Mouse (Mus musculus) C2C12 (cell line): ENCODE measurements at regions not wholly inside any gene's neighbourhood (a gene's known extent, or its start where the extent isn't known, plus 50 kb on each side); places are given as distances from the start of the nearest gene placed in this dataset.

Experiments used
- H3K27me3 ChIP-seq: one replicate; pipeline ENCODE4 v1.6.1; 2011; ENCODE audit not compliant: control insufficient read depth, insufficient read depth, insufficient read length
- H3K36me3 ChIP-seq: one replicate; pipeline ENCODE4 v1.6.1; 2011; ENCODE audit not compliant: control insufficient read depth, insufficient read depth
- H3K4me3 ChIP-seq: one replicate; pipeline ENCODE4 v1.5.1; 2011; ENCODE audit warnings: mild to moderate bottlenecking, control low read depth; ENCODE audit not compliant: poor library complexity, insufficient read depth, severe bottlenecking
- H3K79me2 ChIP-seq: one replicate; pipeline ENCODE4 v1.6.1; 2011; ENCODE audit not compliant: control insufficient read depth, insufficient read depth
- H3K79me3 ChIP-seq: one replicate; pipeline ENCODE4 v1.6.1; 2011; ENCODE audit warnings: low read depth, control low read depth
- H3ac ChIP-seq: one replicate; pipeline ENCODE3; 2011; ENCODE audit warnings: low read depth; ENCODE audit not compliant: control insufficient read depth, insufficient read length
- CEBPB ChIP-seq: IDR thresholded peaks from one replicate; pipeline ENCODE4 v1.6.1; 2011; ENCODE audit warnings: low read depth, mild to moderate bottlenecking, control low read depth, moderate library complexity
- CTCF ChIP-seq: IDR thresholded peaks from one replicate; pipeline ENCODE4 v1.5.1; 2011; ENCODE audit not compliant: control insufficient read depth, insufficient read depth, insufficient read length
- FOSL1 ChIP-seq: IDR thresholded peaks from one replicate; pipeline ENCODE4 v1.8.0; 2011; ENCODE audit warnings: mild to moderate bottlenecking, low read length; ENCODE audit not compliant: poor library complexity, insufficient read depth, severe bottlenecking
- MAX ChIP-seq: IDR thresholded peaks from one replicate; pipeline ENCODE4 v1.6.1; 2011; ENCODE audit warnings: mild to moderate bottlenecking, control low read depth
- MYOD1 ChIP-seq: IDR thresholded peaks from one replicate; pipeline ENCODE4 v1.6.1; 2011; ENCODE audit warnings: low read depth; ENCODE audit not compliant: control insufficient read depth, insufficient read length
- MYOG ChIP-seq: IDR thresholded peaks from one replicate; pipeline ENCODE4 v1.6.1; 2011; ENCODE audit not compliant: control insufficient read depth, insufficient read length; ENCODE audit errors: extremely low read depth
- USF1 ChIP-seq: IDR thresholded peaks from one replicate; pipeline ENCODE4 v1.6.1; 2011; ENCODE audit warnings: low read depth, mild to moderate bottlenecking, control low read depth, moderate library complexity

DNA sequence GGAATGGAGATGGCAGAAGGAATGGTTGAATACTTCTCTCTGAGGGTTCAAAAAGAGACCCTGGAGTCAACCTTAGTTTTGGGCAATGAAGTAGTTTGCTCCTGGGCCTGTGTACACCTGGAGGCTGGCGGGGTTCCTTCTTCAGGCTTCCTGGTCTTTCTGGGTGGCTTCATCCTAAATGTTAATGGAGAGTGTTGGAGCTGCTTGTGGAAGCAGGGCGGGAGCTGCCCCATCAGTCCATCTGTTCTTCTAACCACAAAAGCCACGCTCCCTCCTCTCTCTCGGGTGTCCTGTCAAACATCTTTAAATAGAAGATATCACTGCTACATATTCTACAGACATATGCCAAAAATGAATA is 244.7 kb upstream of the Fat1 start:
- no peak for TF ChIP-seq MYOD1
- TF ChIP-seq USF1, result no peak
- no peak for TF ChIP-seq FOSL1
- no peak for TF ChIP-seq MYOG
- no peak for TF ChIP-seq CEBPB
- Histone ChIP-seq H3K27me3 (no peaks in the 10 kb centered on the region), H3ac (no peak overlapping the region), H3K36me3 (no peaks in the 10 kb centered on the region), H3K79me2 (no peaks in the 10 kb centered on the region), H3K4me3 (no peak overlapping the region), H3K79me3 (no peaks in the 10 kb centered on the region)

DNA sequence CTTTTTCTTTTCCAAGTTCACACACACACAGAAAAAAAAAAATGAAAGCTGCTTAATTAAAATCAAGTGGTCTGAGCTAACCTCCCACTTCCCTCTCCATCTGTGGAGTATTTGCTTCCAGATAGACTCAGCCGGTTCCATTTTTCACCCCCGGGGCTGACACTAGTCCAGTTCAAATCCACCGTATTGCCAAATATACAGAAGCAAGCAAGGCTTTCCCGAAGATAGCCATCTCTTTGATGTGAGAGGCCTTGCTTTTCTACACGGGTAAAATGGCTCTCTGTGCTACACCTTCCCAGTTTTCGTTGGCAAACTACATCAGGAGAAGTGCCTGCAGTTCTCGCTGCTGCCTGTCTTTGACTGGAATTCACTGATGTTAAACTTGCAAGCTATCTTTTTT is 244.1 kb upstream of the Fat1 start:
- Histone ChIP-seq H3K27me3 (no peaks in the 10 kb centered on the region), H3K79me3 (no peaks in the 10 kb centered on the region), H3K79me2 (no peaks in the 10 kb centered on the region), H3ac (no peak overlapping the region), H3K36me3 (no peaks in the 10 kb centered on the region), H3K4me3 (no peak overlapping the region)
- no peak for TF ChIP-seq USF1
- TF ChIP-seq MAX, result no peak
- no peak for TF ChIP-seq FOSL1
- no peak for TF ChIP-seq MYOD1
- no peak for TF ChIP-seq CTCF
- no peak for TF ChIP-seq CEBPB
- no peak for TF ChIP-seq MYOG

DNA sequence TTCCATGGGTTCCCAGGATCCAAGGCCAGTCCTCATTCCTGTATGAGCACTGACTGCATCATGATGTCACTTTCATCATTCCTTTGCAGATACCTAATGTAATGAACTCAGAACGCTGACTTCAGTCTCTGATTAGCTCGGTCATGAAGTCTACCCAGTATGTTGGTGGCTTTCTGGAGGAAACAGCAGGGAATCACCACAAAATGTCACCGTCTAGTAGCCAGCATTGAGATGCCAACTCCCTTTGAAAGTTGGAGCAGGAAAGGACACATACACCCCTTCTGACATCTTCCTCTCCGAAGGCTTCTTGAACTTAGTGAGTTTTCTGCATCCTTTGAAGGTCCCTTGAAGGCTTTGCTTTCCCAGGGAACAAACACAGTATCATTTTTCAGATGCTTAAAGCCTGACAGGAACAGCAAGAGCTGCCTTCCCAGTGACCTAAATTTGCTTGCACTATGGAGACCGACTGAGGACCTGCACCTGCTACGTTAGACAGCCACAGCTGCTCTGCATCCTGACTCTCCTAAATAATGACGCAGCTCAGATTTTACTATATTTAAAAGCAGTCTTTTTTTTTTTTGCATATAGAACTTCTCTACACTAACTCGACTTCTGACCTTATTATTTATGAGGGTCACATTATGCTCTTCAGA is 243.1 kb upstream of the Fat1 start:
- Histone ChIP-seq H3ac (no peak overlapping the region), H3K36me3 (no peaks in the 10 kb centered on the region), H3K79me3 (no peaks in the 10 kb centered on the region), H3K27me3 (no peaks in the 10 kb centered on the region), H3K4me3 (no peak overlapping the region), H3K79me2 (no peaks in the 10 kb centered on the region)
- TF ChIP-seq MYOG (no peak), MAX (no peak), FOSL1 (no peak), MYOD1 (no peak), CEBPB (no peak), USF1 (no peak), CTCF (no peak)

DNA sequence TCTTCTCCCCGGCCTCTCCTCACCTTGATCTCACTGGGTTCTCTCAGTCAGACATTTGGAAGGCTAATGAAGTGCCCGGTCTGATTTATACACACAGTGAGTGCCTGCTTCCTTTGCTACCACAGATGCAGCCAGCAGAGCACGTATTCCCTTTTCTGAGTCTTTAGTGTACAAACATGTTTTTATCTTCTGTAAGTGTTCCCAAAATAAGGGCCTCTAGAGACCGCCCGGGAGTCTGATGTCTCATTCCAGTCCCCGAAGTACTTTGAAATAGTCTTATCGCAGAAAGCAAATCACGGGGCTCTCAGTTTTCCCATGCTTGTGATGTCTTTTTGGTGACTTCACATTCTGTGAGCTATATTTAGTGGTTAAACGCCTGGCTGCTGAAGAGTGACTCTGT is 240.4 kb upstream of the Fat1 start:
- Histone ChIP-seq H3K36me3 (no peaks in the 10 kb centered on the region), H3K79me2 (no peaks in the 10 kb centered on the region), H3K4me3 (no peak overlapping the region), H3K79me3 (no peaks in the 10 kb centered on the region), H3ac (no peak overlapping the region), H3K27me3 (no peaks in the 10 kb centered on the region)
- TF ChIP-seq MYOG (no peak), MYOD1 (no peak), CEBPB (no peak), CTCF (no peak), USF1 (no peak), FOSL1 (no peak), MAX (no peak)

DNA sequence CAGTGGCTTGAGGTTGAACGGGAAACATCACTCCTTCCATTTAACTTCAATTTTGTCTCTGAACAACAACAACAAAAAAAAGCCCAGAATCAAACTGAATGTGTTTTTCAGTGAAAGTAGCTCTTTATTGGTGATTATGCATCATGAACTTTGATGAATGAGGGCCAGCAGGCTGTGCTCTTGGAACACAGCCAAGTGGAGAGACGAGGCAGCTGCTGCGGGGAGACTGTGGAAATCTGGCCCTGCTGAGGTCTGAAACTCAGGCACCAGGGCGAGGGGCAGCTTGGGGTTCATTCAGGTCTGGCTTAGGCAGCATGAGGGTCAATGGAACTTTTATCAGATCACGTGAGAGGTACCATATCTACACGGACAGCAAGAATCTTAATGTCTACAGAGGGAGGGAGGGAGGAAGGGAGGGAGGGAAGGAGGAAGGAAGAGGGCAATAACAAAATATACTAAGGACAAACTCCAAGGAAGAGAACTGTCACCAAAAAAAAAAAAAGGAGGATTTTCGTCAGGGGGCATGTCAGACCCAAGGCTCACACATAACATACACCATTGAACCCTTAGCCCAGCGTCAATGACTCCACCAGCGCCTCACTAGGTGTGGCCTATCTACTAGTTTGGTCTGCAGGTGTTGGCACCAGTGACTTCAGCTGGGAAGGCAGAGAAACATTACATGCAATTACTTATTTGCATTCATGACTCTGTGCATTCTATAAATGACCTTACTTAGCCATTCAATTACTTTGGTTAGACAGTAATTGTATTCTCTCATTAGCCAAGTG is 239.0 kb upstream of the Fat1 start:
- no peaks in the 10 kb centered on the region for H3K27me3 ChIP-seq
- H3ac ChIP-seq, result no peak overlapping the region
- no peak overlapping the region for H3K4me3 ChIP-seq
- no peaks in the 10 kb centered on the region for H3K79me3 ChIP-seq
- H3K79me2 ChIP-seq, result no peaks in the 10 kb centered on the region
- H3K36me3 ChIP-seq, result no peaks in the 10 kb centered on the region
- no peak for TF ChIP-seq MAX
- no peak for TF ChIP-seq MYOD1
- no peak for TF ChIP-seq FOSL1
- no peak for TF ChIP-seq CTCF
- TF ChIP-seq USF1, result no peak
- TF ChIP-seq MYOG, result no peak
- no peak for TF ChIP-seq CEBPB

DNA sequence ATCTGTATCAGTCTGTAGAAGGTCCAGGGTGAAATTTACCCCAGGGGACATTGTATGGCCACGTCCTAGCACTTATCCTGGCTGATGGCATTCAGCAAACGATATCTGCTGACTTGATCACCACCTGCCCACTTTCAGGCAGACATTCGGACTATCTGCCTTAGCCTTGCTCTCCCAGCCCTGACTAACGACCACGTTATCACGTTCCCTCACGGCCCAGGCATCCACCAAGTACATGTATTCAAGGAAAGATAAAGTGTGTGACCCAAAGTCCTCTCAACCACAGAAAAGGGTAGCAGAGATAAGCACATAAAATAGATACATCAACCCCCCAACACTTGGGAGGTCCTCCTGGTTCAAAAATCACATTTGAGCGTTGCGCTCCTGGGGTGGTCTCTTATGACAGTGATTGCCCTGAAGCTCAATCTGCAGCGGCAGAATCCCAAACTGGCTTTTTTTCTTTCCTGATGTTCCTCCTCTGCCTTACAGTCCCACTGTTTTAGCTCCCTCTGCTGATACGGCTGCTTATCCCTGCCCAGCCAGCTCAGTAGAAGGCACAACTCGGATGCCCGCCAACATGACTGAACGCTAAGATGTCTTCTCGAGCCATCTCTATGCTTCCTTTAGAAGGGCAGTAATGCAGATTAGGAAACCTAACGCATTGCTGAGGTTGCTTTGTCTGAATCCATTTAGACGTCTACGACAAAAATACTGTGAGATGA is 235.7 kb upstream of the Fat1 start:
- no peaks in the 10 kb centered on the region for H3K27me3 ChIP-seq
- no peak overlapping the region for H3ac ChIP-seq
- no peak for TF ChIP-seq MYOG
- TF ChIP-seq CEBPB, result no peak
- no peaks in the 10 kb centered on the region for H3K79me2 ChIP-seq
- H3K36me3 ChIP-seq, result no peaks in the 10 kb centered on the region
- H3K79me3 ChIP-seq, result no peaks in the 10 kb centered on the region
- no peak overlapping the region for H3K4me3 ChIP-seq
